Mouse (Mus musculus): Measurements from ENCODE around the gene Cdh20.

DNA sequence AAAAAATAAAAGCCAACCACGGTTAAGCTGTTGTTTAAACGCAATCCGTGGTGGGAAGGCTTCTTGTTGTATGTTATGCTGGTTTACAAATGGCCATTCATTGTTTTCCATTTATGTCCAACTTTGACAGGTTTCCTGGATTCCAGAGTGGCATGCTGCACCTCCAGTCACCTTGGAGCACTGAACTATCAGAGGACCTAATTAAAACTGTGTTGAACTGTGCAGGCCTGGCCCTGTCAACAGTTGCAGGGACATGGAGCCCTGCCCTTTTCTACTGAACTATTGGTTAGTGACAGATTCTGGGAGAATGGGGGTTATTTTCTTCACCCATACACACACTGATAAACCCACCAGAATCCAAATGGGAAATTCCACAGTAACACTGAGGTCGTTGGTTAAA is 20.9 kb upstream of the Cdh20 start:
- TF ChIP-seq USF1 (IDR thresholded peaks at IDR 0.05; ENCODE audit: low read depth, low read length) (no peak), ELF1 (IDR thresholded peaks at IDR 0.05; ENCODE audit: low read depth, low read length) (no peak), ZC3H11A (IDR thresholded peaks at IDR 0.05; ENCODE audit: low read depth, low read length) (no peak), MAX (IDR thresholded peaks at IDR 0.05; ENCODE audit: low read length) (no peak), RCOR1 (conservative IDR thresholded peaks at IDR 0.05; ENCODE audit: low read depth, low read length) (no peak)
